Mouse (Mus musculus) C2C12 (cell line): ENCODE data around the gene Fam240a. TPM values are rescaled to one million over a fixed set of nuclear protein-coding genes. Genes with fewer than 3 reads are reported as not detected.

Experiments
- H3K27me3 ChIP-seq: one replicate; pipeline ENCODE4 v1.6.1; 2011; ENCODE audit not compliant: control insufficient read depth, insufficient read depth, insufficient read length
- H3K36me3 ChIP-seq: one replicate; pipeline ENCODE4 v1.6.1; 2011; ENCODE audit not compliant: control insufficient read depth, insufficient read depth
- H3K4me3 ChIP-seq: one replicate; pipeline ENCODE4 v1.5.1; 2011; ENCODE audit warnings: mild to moderate bottlenecking, control low read depth; ENCODE audit not compliant: poor library complexity, insufficient read depth, severe bottlenecking
- H3K79me2 ChIP-seq: one replicate; pipeline ENCODE4 v1.6.1; 2011; ENCODE audit not compliant: control insufficient read depth, insufficient read depth
- H3K79me3 ChIP-seq: one replicate; pipeline ENCODE4 v1.6.1; 2011; ENCODE audit warnings: low read depth, control low read depth
- H3ac ChIP-seq: one replicate; pipeline ENCODE3; 2011; ENCODE audit warnings: low read depth; ENCODE audit not compliant: control insufficient read depth, insufficient read length
- CEBPB ChIP-seq: IDR thresholded peaks from one replicate; pipeline ENCODE4 v1.6.1; 2011; ENCODE audit warnings: low read depth, mild to moderate bottlenecking, control low read depth, moderate library complexity
- CTCF ChIP-seq: IDR thresholded peaks from one replicate; pipeline ENCODE4 v1.5.1; 2011; ENCODE audit not compliant: control insufficient read depth, insufficient read depth, insufficient read length
- FOSL1 ChIP-seq: IDR thresholded peaks from one replicate; pipeline ENCODE4 v1.8.0; 2011; ENCODE audit warnings: mild to moderate bottlenecking, low read length; ENCODE audit not compliant: poor library complexity, insufficient read depth, severe bottlenecking
- MAX ChIP-seq: IDR thresholded peaks from one replicate; pipeline ENCODE4 v1.6.1; 2011; ENCODE audit warnings: mild to moderate bottlenecking, control low read depth
- MYOD1 ChIP-seq: IDR thresholded peaks from one replicate; pipeline ENCODE4 v1.6.1; 2011; ENCODE audit warnings: low read depth; ENCODE audit not compliant: control insufficient read depth, insufficient read length
- MYOG ChIP-seq: IDR thresholded peaks from one replicate; pipeline ENCODE4 v1.6.1; 2011; ENCODE audit not compliant: control insufficient read depth, insufficient read length; ENCODE audit errors: extremely low read depth
- USF1 ChIP-seq: IDR thresholded peaks from one replicate; pipeline ENCODE4 v1.6.1; 2011; ENCODE audit warnings: low read depth, mild to moderate bottlenecking, control low read depth, moderate library complexity
- polyA plus RNA-seq: library from polyadenylated mRNA; unstranded; fragments of >200 nt; fragmentation: generic; extraction: Trizol; gene quantifications from one replicate; pipeline ENCODE4 v1.2.1, GENCODE M21; 2012; ENCODE audit warnings: missing spikeins

Gene Fam240a
- polyA plus RNA-seq, 1 experiment, result not detected

GRCm38 (mm10) chr9:110947261-110947661, 30.6 kb upstream of the Fam240a start:
- H3ac ChIP-seq, result no peak overlapping the region
- H3K4me3 ChIP-seq, result no peak overlapping the region
- H3K27me3 ChIP-seq, result peaks cover 21% of the 10 kb centered on the region
- no peaks in the 10 kb centered on the region for H3K79me3 ChIP-seq
- H3K36me3 ChIP-seq, result no peaks in the 10 kb centered on the region
- no peaks in the 10 kb centered on the region for H3K79me2 ChIP-seq
- TF ChIP-seq FOSL1 (no peak), CEBPB (no peak), CTCF (no peak), MYOD1 (no peak), MAX (no peak)

DNA sequence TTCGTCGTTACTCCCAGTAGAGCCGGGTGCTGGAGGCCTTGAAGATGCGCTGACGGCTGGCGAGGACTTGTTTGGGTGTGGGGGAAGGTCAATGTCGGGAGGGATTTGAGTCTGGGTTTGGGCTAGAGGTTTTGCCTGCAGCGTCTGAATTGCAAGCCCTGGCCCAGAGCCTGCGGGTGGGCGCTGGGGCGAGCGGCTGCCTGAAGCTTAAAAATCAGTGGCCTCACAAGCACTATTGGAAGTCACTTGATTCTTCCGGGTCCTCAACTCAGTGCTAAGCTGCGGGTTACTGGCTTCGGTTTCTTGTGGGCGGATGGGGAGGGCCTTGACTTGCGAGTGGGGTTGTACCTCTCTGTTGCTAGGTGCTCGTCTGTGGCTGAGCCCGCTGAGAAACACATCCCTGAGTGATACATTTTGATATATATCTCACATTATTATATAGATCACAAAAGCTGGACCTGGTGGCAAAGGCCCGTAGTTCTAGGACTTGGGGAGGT, 29.9 kb upstream of the Fam240a start:
- Histone ChIP-seq H3ac (no peak overlapping the region), H3K79me3 (no peaks in the 10 kb centered on the region), H3K79me2 (no peaks in the 10 kb centered on the region), H3K27me3 (peaks cover 21% of the 10 kb centered on the region), H3K4me3 (no peak overlapping the region), H3K36me3 (no peaks in the 10 kb centered on the region)
- no peak for TF ChIP-seq CEBPB
- TF ChIP-seq CTCF, result no peak
- TF ChIP-seq MYOD1, result no peak
- no peak for TF ChIP-seq MYOG
- no peak for TF ChIP-seq FOSL1
- no peak for TF ChIP-seq MAX
- TF ChIP-seq USF1, result no peak

DNA sequence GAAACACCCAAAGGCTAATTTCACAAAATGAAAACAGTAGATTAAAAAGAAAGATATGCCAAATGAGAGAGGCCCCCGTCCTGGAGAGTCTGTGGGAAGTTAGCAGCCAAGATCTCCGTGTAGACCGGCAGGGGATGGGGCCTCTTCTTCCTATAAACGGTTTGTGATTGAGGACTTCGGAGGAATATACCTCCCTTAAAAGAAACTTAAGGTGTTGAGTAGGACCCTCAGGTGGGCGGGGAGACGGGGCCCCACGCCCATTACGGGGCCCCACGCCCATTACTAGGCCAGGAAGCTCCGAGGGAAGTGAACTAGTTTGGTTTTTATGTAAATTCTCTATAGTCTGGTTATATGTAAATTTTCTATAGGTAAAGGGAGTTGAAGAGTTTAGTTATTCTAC, 29.3 kb upstream of the Fam240a start, which contains the start of gene Tdgf1:
Gene Tdgf1, minus strand, starts transcription at position 233 of the 400 bp plus-strand sequence.
- Histone ChIP-seq H3K79me3 (no peaks in the 10 kb centered on the region), H3K36me3 (no peaks in the 10 kb centered on the region), H3K79me2 (no peaks in the 10 kb centered on the region), H3K27me3 (peaks cover 19% of the 10 kb centered on the region), H3ac (no peak within 1 kb of the TSS), H3K4me3 (no peak within 1 kb of the TSS)
- TF ChIP-seq MYOD1 (no peak), MAX (no peak), CEBPB (no peak), USF1 (no peak), FOSL1 (no peak), CTCF (no peak), MYOG (no peak)

DNA sequence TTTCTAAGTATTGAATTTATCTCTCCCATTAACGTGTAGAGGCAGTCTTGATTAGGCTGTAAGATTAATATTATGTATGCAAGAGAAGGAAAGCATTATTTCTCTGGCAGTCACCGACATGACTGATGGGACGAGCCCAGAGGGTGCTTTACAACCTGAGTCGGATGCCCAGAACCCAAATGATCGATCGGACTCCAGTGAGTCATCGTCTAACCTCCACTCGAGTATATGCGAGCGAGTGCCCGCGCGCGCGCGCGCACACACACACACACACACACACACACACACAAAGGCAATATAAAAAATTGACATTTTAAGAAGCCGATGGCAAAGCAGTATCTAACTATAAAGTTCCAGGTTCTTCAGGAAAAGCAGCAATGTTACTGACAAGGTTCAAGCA, 28.7 kb upstream of the Fam240a start:
- Histone ChIP-seq H3ac (no peak overlapping the region), H3K4me3 (no peak overlapping the region), H3K79me2 (no peaks in the 10 kb centered on the region), H3K79me3 (no peaks in the 10 kb centered on the region), H3K27me3 (peaks cover 19% of the 10 kb centered on the region), H3K36me3 (no peaks in the 10 kb centered on the region)
- TF ChIP-seq FOSL1, result no peak
- TF ChIP-seq CEBPB, result no peak
- no peak for TF ChIP-seq MYOD1
- no peak for TF ChIP-seq MYOG
- TF ChIP-seq CTCF, result no peak
- no peak for TF ChIP-seq USF1
- TF ChIP-seq MAX, result no peak

GRCm38 (mm10) chr9:110944265-110944664, 27.6 kb upstream of the Fam240a start:
- Histone ChIP-seq H3K79me3 (no peaks in the 10 kb centered on the region), H3K79me2 (no peaks in the 10 kb centered on the region), H3K4me3 (no peak overlapping the region), H3K36me3 (no peaks in the 10 kb centered on the region), H3ac (no peak overlapping the region), H3K27me3 (peaks cover 19% of the 10 kb centered on the region)
- TF ChIP-seq CTCF (no peak), CEBPB (no peak), USF1 (no peak), FOSL1 (no peak), MYOD1 (no peak), MAX (no peak), MYOG (no peak)
